Mouse (Mus musculus) T-helper 1 cell (primary cell): ENCODE results near the gene Serpinb6b.

Experiments used
- in situ Hi-C: fragments of 300-600 bp; cut with MboI, MseI; formaldehyde crosslinking; loops from one replicate; pipeline ENCODE4 v1.15.1; 2025; ENCODE audit warnings: high pct_unique_total_duplicates

Gene Serpinb6b

DNA sequence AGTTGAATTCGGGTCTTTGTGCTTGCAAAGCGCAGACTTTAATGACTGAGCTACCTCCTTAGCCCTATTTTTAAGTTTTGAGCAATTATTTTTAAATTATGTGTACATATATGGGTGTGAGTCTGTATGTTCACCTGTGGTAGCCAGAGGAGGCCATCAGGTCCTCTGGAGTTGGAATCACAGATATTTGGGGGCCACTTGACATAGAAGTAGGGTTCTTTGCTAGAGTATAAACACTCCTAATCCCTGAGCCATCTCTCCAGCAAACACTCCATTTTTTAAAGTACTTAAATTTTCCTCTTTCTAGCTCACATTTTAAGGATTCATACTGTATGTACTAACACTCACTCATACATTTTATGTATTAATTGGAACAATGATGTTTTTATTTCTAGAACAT, 9.3 kb downstream of the Serpinb6b start:
- in situ Hi-C loops, result no loop called here

DNA sequence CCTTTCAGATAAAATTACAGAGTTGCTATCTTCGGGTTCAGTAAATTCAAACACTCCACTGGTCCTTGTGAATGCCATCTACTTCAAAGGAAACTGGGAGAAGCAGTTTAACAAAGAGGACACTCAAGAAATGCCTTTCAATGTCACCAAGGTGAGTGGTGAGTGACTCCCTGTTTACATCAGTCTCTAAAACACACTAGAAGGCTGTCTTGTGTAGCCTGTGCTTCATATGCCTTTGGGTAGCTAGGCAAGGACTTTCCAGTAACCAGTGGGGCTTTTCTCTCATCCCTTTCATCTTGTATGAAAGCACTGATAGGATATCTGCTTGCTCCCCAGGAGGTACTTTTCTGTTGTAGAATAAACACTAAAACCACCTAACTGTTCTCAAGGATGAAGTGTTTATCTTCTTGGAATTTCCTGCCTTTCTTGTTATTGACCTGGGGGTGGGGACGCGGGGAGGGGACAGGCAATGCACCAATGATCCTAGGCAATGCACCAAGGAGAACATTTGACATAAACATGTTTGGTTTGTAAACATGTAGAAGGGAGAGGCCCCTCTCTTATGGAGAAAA, 10.0 kb downstream of the Serpinb6b start:
- in situ Hi-C loops, result no loop called here

DNA sequence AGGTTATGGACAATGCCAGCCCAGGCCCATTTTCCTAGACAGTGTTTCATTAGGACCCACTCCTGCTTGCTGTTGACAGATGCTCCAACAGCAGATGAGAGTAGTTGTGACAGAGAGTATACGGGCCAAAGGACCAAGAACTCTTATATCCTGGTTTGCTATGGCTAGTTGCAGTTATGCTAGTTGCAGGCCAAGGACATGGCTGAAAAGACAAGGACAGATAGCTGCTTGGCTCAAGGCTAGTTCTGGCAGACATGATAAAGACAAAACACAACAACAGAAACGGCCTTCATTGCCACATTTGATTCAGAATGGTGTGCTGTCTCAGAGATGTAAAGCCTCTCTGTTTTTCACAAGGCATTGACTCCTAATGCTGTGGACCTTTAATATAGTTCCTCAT, 10.7 kb downstream of the Serpinb6b start:
- in situ Hi-C loops, result no loop called here

DNA sequence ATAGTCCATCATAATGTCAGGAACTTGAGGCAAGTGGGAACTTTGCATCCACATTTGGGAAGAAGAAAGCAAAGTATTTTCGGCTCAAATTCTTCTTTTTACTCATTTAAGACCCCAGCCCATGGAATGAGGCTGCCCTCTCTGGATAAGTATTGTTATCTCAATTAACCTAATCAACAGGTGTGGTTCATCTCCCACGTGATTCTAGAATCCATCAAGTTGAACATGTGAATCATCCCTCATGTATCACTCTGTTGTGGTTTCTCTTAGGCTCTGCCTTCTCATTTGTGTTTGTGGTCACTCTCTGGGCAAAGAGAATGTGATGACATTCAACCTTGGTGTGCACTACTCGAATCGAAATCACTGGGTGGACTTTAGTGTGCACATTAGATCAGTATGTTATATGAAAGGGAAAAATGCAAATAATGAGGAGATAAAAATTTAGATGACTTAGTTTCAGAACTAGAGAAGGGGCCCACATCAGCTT, 17.6 kb downstream of the Serpinb6b start:
- in situ Hi-C loops, result no loop called here

DNA sequence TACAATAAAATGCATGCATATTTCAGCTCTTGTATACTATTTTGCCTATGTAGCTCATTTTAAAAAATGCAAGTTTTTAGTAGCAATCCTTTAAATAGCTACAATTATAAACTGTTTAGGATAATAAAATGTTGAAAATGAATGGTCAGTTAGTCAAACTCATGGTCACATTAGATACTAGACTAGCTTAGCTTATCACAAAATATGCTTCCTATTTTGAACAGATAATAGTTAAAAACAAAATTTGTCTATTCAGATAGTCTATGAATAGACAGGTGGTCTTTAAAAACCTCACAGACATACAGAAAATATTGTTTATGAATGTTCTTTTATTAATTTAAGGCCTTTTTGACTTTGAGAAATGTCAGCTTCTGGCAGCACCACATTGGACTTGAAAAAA, 21.2 kb downstream of the Serpinb6b start:
- in situ Hi-C loops, result no loop called here

DNA sequence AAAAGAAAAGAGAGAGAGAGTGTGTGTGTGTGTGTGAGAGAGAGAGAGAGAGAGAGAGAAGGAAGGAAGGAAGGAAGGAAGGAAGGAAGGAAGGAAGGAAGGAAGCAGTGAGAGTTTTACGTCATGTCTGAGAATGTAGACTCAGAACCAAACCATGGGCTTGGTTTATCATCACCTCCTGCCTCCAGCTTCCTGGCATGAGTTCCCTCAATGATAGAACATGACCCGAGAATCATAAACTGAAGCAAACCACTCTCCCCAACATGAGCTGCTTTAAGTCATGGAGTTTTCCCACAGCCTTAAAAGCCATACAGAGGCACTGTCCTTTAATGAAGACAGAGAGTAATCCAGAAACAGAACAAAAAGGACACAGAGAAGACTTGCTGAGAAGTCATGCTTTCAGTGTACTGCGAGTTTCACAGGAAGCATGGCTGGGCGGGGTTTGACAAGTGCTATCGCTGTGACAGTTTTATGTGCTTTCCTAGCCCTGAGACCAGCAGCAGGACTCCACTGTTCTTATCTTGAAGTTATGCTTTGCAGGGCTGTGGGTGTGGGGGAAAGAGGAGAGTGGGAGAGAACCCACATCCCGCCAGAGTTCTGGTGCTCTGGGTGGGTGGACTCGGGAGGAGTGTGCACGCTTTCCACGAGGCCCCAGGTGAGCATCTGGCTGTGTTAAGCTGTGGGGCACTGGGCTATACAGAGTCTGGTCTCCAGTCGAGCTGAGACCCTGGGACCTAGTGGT, 28.3 kb downstream of the Serpinb6b start:
- in situ Hi-C loops, result no loop called here

DNA sequence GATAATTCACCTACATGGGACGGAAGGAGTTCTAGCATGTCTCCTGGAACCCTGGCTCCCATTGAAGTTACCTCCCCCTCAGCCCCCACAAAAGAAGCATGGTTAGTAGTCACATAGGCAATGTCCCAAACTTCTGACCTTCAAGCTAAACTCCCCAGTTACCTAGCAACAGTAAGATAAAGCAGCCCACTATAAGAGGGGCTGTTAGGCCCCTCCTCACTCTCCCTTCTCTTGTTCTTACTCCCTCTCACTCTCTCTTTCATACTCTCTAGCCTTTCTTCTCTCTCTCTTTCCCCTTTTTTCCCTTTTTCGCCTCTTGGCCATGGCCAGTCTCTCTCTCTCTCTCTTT, 28.9 kb downstream of the Serpinb6b start:
- in situ Hi-C loops, result no loop called here

DNA sequence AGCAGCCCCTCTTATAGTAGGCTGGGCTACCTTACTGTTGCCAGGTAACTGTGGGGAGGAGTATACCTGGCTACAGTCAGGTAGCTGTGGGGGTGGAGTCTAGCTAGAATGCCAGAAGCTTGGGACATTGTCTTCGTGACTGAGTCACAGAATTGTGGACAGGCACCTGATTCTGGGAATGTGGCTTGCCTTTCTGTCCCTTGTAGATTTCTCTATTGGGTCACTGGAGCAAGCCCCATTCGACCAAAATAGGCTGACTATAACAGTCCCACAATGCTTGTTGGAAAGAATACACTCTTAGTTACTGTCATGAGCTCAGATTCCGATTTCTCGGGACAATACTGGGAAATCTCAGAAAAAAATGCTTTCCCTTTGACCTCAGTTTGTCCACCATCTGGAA, 30.0 kb downstream of the Serpinb6b start:
- in situ Hi-C loops, result no loop called here

DNA sequence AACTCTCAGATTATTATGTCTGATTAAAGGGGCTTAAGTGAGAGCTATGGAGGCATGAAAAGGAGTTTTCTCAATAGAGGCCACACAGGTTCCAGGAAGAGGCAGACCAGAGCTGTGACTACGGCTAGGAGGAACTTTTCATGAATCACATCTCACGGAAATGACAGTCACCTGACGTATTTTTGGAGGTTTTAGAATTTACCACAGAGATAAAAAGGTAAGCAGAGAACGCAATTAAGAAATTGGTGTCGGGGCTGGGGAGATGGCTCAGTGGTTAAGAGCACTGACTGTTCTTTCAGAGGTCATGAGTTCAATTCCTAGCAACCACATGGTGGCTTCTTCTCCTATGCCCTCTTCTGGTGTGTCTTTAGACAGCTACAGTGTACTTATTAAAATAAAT, 36.3 kb downstream of the Serpinb6b start:
- in situ Hi-C loops, result loop anchor here (5.0 to 10.0 kb wide), 2 partner anchors 34 to 993 kb away; partner anchors contain the start of gene Serpinb6b

DNA sequence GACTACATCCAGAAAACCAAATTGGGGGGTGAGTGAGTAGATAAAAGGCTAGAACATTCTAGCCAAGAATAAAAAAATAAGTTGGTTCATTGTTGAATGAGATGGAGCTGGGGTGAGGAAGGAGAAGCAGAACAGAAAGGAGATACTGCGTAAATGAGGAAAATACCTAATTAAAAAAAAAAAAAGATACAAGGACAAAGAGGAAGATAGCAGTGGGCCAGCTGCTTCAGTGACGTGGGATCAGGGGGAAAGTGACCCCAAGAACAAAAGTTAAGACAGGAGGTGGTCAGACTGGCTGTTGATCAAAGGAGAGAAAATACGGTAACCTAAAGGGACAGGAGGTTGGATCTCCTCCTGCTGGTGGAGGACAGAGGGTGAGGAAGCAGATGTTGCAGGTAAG, 37.9 kb downstream of the Serpinb6b start, which contains the start of gene Serpinb9:
Serpinb9 (plus strand) TSS at position 301 of the 400 bp plus-strand sequence.
- in situ Hi-C loops, result loop anchor here (5.0 to 10.0 kb wide), 2 partner anchors 36 to 992 kb away; partner anchors contain the start of gene Serpinb6b

DNA sequence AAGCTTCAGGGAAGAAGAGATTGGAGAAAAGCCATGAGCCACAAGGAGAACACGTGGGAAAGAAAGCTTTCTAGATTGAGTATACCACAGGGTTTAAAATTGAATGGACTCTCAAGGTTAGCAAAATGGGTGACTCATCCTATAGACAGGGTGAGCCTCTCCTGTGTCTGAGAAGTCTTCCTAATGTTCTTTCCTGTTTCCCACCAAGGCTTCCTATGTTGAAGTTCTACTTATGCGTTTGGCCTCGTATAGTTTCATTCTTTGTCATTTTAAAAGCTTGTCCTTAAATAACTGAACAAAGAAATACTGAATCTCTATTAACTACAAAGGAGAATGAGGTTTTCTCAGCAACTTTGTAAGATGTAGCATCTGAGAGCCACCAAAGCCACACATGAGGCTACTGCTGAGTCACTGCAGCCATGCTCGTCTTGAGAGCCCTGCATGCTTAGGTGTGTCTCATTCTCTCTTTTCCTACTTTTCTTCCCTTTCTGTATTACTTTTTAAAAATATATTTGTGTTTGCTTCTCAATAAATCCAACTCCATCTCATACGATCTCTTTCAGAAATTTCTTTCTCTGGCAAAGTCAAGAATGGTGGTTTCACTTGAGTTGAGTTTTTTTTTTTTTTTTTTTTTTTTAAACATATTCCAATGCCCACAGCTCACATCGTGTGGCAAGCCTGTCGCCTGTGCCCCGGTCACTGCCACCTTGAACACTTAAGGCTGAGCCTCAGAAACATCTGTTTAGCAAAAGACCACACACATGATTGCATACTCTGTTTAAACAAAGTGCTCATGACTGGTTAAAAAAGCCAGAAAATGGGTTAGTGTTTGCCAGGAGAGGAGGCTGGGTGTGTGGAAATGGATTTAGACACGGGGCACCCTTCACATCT, 38.8 kb downstream of the Serpinb6b start:
- in situ Hi-C loops, result loop anchor here (5.0 to 10.0 kb wide), 2 partner anchors 36 to 991 kb away; partner anchors contain the start of gene Serpinb6b

DNA sequence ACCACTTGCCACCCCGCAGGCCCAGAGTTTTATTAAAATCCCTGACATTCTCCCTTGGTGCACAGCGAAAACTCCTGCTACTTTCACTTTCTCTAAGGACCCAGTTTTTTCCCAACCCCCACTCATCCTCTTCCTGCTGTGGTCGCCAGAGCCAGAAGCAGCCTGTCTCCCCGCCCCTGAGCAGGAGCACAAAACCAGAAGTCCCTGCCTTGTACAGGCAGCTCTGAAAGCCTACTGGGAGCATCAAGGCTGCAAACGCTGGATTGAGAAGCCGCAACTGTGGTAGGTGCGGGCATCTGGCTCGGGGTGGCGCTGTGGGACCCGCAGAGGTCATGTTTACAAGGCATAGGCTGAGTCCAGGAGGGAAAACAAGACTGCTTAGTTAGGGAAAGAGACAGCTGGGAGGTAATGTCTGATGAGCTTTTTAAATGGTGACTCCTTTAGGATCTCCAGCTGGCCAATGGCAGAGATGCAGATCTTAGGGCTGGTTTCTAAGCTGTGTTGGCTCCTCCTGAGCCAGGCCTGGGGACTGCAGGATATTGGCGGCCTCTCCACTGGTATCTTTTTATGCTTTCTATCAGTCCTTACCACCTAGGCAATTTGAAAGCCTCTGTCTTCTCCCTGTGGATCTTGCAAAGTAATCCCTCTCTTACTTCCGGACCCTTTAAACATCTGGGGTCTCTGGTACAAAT, 39.6 kb downstream of the Serpinb6b start:
- in situ Hi-C loops, result loop anchor here (5.0 to 10.0 kb wide), 4 partner anchors 37 to 990 kb away; partner anchors contain the start of genes Serpinb1b and Serpinb6b

DNA sequence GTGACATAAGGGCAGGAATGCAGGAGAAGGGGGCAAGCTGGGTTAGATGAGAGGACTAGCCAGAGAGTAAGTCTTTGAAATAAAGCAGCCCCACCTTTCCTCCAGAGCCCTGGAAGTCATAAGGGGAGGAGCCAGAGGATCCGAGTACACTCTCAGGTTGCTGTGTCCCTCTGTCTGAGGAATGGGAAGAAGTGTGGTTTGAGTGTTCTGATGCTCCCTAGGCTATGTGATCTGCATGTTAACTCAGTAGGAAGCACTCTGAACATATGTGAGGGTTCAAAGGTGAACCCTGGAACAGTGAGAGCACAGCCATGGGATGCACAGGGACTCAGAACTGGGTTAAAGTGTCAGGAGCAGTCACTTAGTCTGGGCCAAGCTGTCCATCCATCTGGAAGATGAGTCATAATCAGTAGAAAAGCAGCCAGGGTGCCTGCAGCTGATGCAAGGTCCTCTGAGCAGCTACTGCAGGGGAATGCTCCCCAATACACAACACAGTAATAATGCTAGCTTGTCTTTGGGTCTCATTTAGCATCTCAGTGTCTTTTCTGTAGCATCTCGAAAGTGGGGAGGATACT, 40.6 kb downstream of the Serpinb6b start:
- in situ Hi-C loops, result loop anchor here (5.0 to 10.0 kb wide), 3 partner anchors 72 to 989 kb away; partner anchors contain the start of gene Serpinb1b

DNA sequence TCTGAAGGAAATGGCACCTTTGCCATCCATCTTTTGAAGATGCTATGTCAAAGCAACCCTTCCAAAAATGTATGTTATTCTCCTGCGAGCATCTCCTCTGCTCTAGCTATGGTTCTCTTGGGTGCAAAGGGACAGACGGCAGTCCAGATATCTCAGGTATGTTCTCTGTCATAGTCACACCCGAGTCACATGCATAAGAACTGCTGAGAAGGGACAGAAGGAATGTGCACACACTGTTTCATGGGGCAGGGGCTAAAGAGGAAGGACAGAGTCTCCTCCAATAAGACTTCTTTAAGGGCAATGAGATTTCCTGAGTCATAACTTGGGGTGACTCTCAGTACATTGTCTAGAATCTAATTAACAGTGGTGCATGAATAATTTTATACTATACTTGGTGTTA, 41.5 kb downstream of the Serpinb6b start:
- in situ Hi-C loops, result loop anchor here (5.0 to 10.0 kb wide), 3 partner anchors 71 to 988 kb away; partner anchors contain the start of gene Serpinb1b

DNA sequence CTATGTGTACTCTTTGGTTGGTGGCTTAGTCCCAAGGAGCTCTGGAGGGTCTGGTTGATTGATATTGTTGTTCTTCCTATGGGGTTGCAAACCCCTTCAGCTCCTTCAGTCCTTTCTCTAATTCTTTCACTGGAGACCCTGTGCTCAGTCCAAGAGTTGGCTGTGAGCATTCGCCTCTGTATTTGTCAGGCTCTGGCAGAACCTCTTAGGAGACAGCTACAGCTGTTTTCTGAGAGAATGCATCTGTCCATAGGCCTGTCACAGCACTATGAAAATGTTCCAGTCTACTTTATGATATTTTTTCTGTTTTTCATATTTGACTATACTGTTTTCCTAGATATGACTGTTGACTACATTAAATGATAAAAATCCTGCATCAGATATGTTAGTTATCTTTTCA, 47.4 kb downstream of the Serpinb6b start:
- in situ Hi-C loops, result no loop called here

DNA sequence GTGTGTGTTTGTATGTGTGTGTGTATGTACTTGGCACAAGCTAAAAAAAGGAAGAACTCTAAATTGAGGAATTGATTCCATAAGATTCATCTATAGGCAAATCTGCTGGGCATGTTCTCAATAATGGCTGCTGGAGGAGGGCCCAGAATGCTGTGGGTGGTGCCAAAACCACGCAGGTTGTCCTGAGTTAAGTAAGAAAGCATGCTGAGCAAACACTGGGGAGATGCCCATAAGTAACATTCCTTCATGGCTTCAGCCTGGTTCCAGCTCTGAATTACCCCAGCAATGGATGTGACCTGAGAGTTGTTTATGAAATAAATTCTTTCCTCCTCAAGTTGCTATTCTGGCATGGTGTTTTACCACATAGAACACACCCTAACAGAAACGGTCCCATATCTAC, 48.3 kb downstream of the Serpinb6b start:
- in situ Hi-C loops, result no loop called here

DNA sequence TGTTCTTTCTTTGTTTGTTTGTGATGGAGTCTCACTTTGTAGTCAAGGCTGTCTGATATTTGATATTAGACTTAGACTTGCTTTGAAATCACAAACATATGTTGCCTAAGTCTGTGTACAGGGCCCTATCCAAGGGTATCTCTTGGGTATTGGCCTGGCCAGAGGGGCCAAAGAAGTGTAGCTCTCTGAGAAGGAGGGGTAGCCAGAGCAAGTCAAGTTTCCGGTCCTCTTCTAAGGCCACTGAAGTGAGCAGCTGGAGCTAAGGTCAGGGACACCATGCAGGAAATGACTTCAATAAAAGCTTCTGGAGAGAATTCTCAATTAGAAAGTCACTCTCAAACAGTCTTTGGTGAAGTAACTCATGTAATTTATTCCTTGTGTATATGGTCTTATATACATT, 57.4 kb downstream of the Serpinb6b start:
- in situ Hi-C loops, result no loop called here

DNA sequence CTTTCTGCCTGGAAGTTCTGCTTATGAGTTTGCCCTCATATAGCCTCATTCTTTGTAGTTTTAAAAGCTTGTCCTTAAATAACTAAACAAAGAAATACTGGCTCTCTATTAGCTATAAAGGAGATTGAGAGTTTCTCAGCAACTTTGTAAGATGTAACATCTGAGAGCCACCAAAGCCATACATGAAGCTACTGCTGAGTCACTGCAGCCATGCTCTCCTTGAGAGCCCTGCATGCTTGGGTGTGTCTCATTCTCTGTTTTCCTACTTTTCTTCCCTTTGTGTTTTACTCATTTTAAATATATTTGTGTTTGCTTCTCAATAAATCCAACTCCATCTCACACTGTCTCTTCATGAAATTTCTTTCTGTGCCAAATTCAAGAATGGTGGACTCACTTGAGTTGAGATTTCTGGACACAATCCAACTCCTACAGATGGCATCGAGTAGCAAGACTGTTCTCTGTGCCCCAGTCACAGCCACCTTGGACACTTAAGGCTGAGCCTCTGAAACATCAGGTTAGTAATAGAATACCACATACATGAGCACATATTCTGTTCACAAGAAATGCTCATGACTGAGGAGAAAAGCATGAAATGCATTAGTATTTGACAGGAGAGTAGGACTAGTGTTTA, 61.5 kb downstream of the Serpinb6b start:
- in situ Hi-C loops, result no loop called here

DNA sequence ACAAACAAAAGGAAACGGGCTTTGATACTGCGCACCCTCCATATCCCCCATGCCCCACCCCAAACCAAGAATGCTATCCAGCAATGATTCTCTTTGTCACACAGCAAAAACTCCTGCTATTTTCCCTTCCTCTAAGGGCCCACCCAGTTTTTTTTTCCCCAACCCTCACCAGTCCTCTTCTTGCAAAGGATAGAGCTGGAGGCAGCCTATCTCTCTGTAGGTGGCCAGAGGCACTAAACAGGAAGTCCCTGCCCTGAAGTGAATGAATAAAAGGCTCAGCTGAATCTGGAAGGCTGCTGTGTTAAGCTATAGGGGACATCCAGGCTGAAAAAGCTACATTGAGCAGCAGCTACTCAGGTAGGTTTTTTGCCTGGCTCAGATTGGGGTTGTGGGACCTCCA, 62.2 kb downstream of the Serpinb6b start, which contains the start of gene Serpinb9b:
Serpinb9b (plus strand) TSS at position 173 of the 400 bp plus-strand sequence.
- in situ Hi-C loops, result no loop called here

DNA sequence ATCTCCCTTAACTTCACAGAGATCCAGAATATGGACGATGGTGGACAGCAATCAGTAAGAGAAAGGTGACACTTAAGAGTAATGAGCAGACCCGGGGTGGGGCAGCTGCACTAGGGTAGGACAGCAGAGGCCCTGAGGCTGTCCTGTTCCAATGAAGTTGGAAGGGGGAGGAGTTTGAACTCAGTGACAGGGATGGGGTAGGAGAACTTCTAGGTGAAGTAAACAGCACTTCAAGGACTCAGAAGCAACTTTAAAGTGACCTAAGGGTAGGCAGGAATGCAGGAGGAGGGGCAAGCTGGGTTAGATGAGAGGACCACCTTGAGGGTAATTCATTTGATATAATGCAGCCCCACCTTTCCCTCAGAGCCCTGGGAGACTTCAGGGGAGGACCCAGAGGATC, 63.1 kb downstream of the Serpinb6b start:
- in situ Hi-C loops, result no loop called here
